Mouse (Mus musculus) MEL (cell line): ENCODE measurements around the gene Chrng.

Experiments used
- CTCF ChIP-seq, 3 experiments: IDR thresholded peaks in 2 of 3; conservative IDR thresholded peaks in 1 of 3; 2 replicates each; pipeline ENCODE4 v1.5.1; 2011 to 2012; ENCODE audit warnings: low read length in 3 of 3, low read depth in 2 of 3, mild to moderate bottlenecking in 2 of 3, improper control_type of control experiment in 1 of 3, inconsistent platforms in 1 of 3, mixed read lengths in 1 of 3, moderate library complexity in 1 of 3; ENCODE audit not compliant: control insufficient read depth in 1 of 3, insufficient read depth in 1 of 3, poor library complexity in 1 of 3, severe bottlenecking in 1 of 3
- E2F4 ChIP-seq: IDR thresholded peaks from 2 replicates; pipeline ENCODE4 v1.6.1; 2011; ENCODE audit warnings: low read depth, low read length, improper control_type of control experiment, borderline replicate concordance
- EP300 ChIP-seq, 2 experiments: IDR thresholded peaks; 2 replicates each; pipeline ENCODE4 v1.6.1; 2011; ENCODE audit warnings: improper control_type of control experiment in 2 of 2, low read length in 2 of 2, low read depth in 1 of 2, mild to moderate bottlenecking in 1 of 2
- JUND ChIP-seq: IDR thresholded peaks from 2 replicates; pipeline ENCODE4 v1.6.1; 2011; ENCODE audit warnings: low read depth, mild to moderate bottlenecking, improper control_type of control experiment, low read length
- MAFK ChIP-seq: IDR thresholded peaks from 2 replicates; pipeline ENCODE4 v1.6.1; 2011; ENCODE audit warnings: low read depth, mild to moderate bottlenecking, low read length, improper control_type of control experiment, borderline replicate concordance
- MAX ChIP-seq: IDR thresholded peaks from 2 replicates; pipeline ENCODE4 v1.6.1; 2011; ENCODE audit warnings: low read length, improper control_type of control experiment
- MAZ ChIP-seq: IDR thresholded peaks from 2 replicates; pipeline ENCODE4 v1.6.1; 2012; ENCODE audit warnings: low read depth, mild to moderate bottlenecking, inconsistent platforms, low read length, improper control_type of control experiment
- MEF2A ChIP-seq: IDR thresholded peaks from 2 replicates; pipeline ENCODE4 v1.6.1; 2014; ENCODE audit warnings: low read depth, mild to moderate bottlenecking, inconsistent platforms, low read length, improper control_type of control experiment; ENCODE audit not compliant: poor library complexity, insufficient replicate concordance, severe bottlenecking; ENCODE audit errors: extremely low read depth
- POLR2A ChIP-seq, 2 experiments: IDR thresholded peaks; 2 replicates each; pipeline ENCODE4 v1.6.1; 2011 to 2012; ENCODE audit warnings: low read length in 2 of 2, mild to moderate bottlenecking in 2 of 2, control low read depth in 1 of 2, improper control_type of control experiment in 1 of 2, low read depth in 1 of 2, moderate library complexity in 1 of 2; ENCODE audit not compliant: control insufficient read depth in 1 of 2, insufficient read depth in 1 of 2, poor library complexity in 1 of 2
- POLR2AphosphoS2 ChIP-seq: IDR thresholded peaks from 2 replicates; pipeline ENCODE4 v1.6.1; 2011; ENCODE audit warnings: low read length, improper control_type of control experiment
- RCOR1 ChIP-seq: IDR thresholded peaks from 2 replicates; pipeline ENCODE4 v1.6.1; 2012; ENCODE audit warnings: low read depth, mild to moderate bottlenecking, inconsistent platforms, low read length, improper control_type of control experiment
- TAL1 ChIP-seq: IDR thresholded peaks from 2 replicates; pipeline ENCODE4 v1.6.1; 2012; ENCODE audit warnings: mild to moderate bottlenecking, inconsistent platforms, low read length, moderate library complexity, mixed read lengths
- USF1 ChIP-seq: IDR thresholded peaks from 2 replicates; pipeline ENCODE4 v1.6.1; 2014; ENCODE audit warnings: low read depth, mild to moderate bottlenecking, inconsistent platforms, low read length, improper control_type of control experiment, moderate library complexity
- ZNF384 ChIP-seq: IDR thresholded peaks from 2 replicates; pipeline ENCODE4 v1.6.1; 2012; ENCODE audit warnings: low read depth, mild to moderate bottlenecking, inconsistent platforms, low read length, improper control_type of control experiment

DNA sequence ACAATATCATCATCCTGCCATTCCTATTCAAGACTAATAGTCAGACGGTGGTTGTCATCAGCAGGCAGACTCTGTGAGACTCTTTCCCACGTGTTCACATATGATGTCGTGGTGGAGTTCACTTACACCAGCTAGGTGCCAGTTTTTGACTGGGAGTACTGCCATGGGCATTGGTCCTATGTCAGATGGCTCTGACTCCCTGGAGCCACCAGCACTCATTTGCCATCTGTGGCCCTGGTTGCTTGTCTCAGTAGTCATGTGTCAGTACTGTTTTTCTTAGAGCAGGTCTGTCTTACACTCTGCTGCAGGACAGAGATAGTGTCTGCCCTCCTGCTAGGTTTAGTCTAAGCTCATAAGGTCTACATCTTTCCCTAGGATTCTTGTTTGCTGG, 22.7 kb downstream of the Chrng start:
- TF ChIP-seq MAZ = no peak
- TF ChIP-seq E2F4 = no peak
- TF ChIP-seq POLR2A (IDR thresholded peaks at IDR 0.05; ENCODE audit: control insufficient read depth in 1 of 2, insufficient read depth in 1 of 2, low read depth in 1 of 2, low read length in 2 of 2, poor library complexity in 1 of 2) = no peak
- no peak for TF ChIP-seq MAFK
- TF ChIP-seq USF1 = no peak
- no peak for TF ChIP-seq MAX
- no peak for TF ChIP-seq RCOR1
- TF ChIP-seq CTCF (IDR thresholded peaks at IDR 0.05 in 2 of 3, conservative IDR thresholded peaks at IDR 0.05 in 1 of 3; ENCODE audit: control insufficient read depth in 1 of 3, insufficient read depth in 1 of 3, low read depth in 2 of 3, low read length in 3 of 3, poor library complexity in 1 of 3, severe bottlenecking in 1 of 3) = no peak
- TF ChIP-seq POLR2AphosphoS2 = no peak
- no peak for TF ChIP-seq EP300 (IDR thresholded peaks at IDR 0.05; ENCODE audit: low read depth in 1 of 2, low read length in 2 of 2)
- no peak for TF ChIP-seq JUND
- TF ChIP-seq TAL1 = no peak
- TF ChIP-seq MEF2A = no peak
- no peak for TF ChIP-seq ZNF384
